Mouse (Mus musculus) liver, postnatal 0 days (tissue): ENCODE results near the gene Fbxo3. TPM values are rescaled to one million over a fixed set of nuclear protein-coding genes. Genes with fewer than 3 reads are reported as not detected.
"Not testable (repeated sequence)": the region's sequence is repeated elsewhere in the genome, so short reads cannot be mapped to it uniquely, and the experiment has no call there.

ENCODE experiments used
- ATAC-seq: fragments of 200-750 bp; cut with Nextera tagmentation; 2 replicates; pipeline ENCODE4 v1.8.0; 2017; ENCODE audit warnings: mild to moderate bottlenecking, moderate library complexity
- DNase-seq: peaks from one replicate; pipeline ENCODE4 v3.0.0-alpha.2; 2016
- H3K27ac ChIP-seq: fragments of 300-500 bp; sonication (generic); 2 replicates; pipeline ENCODE4 v1.5.1; 2014; ENCODE audit warnings: antibody characterized with exemption, moderate library complexity, mild to moderate bottlenecking, low read depth
- H3K27me3 ChIP-seq: fragments of 300-500 bp; sonication (generic); 2 replicates; pipeline ENCODE4 v1.6.1; 2014; ENCODE audit warnings: low read length, control low read depth, mixed read lengths; ENCODE audit not compliant: insufficient read depth
- H3K36me3 ChIP-seq: fragments of 300-500 bp; sonication (generic); replicated peaks from 2 replicates; pipeline ENCODE4 v1.6.1; 2014; ENCODE audit warnings: mild to moderate bottlenecking, control low read depth, low read length, moderate library complexity, mixed read lengths; ENCODE audit not compliant: insufficient read depth
- H3K4me1 ChIP-seq: fragments of 300-500 bp; sonication (generic); 2 replicates; pipeline ENCODE4 v1.6.1; 2014; ENCODE audit warnings: antibody characterized with exemption, mild to moderate bottlenecking, control low read depth; ENCODE audit not compliant: insufficient read depth
- H3K4me2 ChIP-seq: fragments of 300-500 bp; sonication (generic); 2 replicates; pipeline ENCODE4 v1.6.1; 2014; ENCODE audit warnings: low read depth, mild to moderate bottlenecking, low read length, moderate library complexity, mixed read lengths
- H3K4me3 ChIP-seq: fragments of 300-500 bp; sonication (generic); 2 replicates; pipeline ENCODE4 v1.5.1; 2014; ENCODE audit warnings: low read depth, low read length
- H3K9ac ChIP-seq: fragments of 300-500 bp; sonication (generic); replicated peaks from 2 replicates; pipeline ENCODE4 v1.6.1; 2014; ENCODE audit warnings: mild to moderate bottlenecking, moderate library complexity
- H3K9me3 ChIP-seq: fragments of 300-500 bp; sonication (generic); 2 replicates; pipeline ENCODE4 v1.6.1; 2016; ENCODE audit warnings: mild to moderate bottlenecking, control low read depth, low read length, mixed read lengths
- CTCF ChIP-seq: sonication (generic); IDR thresholded peaks from 2 replicates; pipeline ENCODE4 v1.5.1; 2016; ENCODE audit warnings: antibody characterized with exemption, low read depth
- EP300 ChIP-seq: IDR thresholded peaks from 2 replicates; pipeline ENCODE4 v1.6.1; 2016; ENCODE audit warnings: antibody characterized with exemption, low read depth, mild to moderate bottlenecking
- WGBS: fragments of 180-500 bp; shearing (Covaris S2); extraction: QIAGEN DNeasy Blood & Tissue Kit; methylation state at CpG from one replicate; pipeline ENCODE4 v1.1.7; 2014; ENCODE audit not compliant: insufficient replicate concordance; 5-methylcytosine and 5-hydroxymethylcytosine counted together
- polyA plus RNA-seq: library from polyadenylated mRNA; unstranded; fragments of >200 nt; fragmentation: Nextera tagmentation; extraction: Ambion mirVana; gene quantifications from 2 replicates; pipeline ENCODE4 v1.2.1, GENCODE M21; 2015

Gene Fbxo3
- 41.6 and 41.9 TPM in 2 replicates for polyA plus RNA-seq

DNA sequence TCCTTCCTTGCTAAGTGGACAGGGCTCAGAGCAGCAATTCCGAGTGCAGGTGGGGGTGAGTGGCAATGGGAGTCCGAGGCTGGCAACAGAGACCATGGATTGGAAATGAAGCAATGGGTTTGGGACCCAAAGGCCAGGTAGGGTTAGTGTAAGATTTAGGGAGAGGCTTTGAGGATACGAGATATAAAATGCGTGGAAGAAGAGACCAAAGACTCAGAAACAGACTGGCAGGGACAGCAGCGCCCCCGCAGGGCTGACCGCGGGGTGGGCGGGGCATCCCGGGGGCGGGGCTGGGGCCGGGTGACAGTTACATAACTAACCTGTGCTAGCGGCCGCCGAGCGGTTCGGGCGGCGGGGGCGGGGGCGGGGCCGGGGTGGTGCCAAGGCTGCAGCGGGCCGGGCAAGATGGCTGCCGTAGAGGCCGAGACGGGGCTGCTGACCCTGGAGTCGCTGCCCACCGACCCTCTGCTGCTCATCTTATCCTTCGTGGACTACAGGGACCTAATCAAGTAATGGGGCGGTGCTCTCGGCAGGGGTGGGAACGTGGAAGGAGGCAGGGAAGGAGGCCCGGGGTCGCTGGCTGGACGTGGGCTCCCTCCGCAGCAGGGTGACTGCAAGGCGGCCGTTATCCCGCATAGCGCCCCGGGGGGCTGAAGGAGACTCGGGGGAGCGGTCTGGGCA lies at the start of gene Fbxo3:
Gene Fbxo3 (plus strand): TSS at position 264 of the 681 bp plus-strand sequence.
- Histone ChIP-seq H3K36me3 (peaks cover 13% of the 10 kb centered on the region; the same call in 1 of the 2 replicates), H3K27me3 (no peaks in the 10 kb centered on the region), H3K4me2 (peak within 1 kb of the TSS; percentile 84), H3K9ac (peak within 1 kb of the TSS; percentile 98), H3K9me3 (no peaks in the 10 kb centered on the region), H3K27ac (peak within 1 kb of the TSS; percentile 91), H3K4me3 (peak within 1 kb of the TSS; percentile 97), H3K4me1 (peaks cover 19% of the 10 kb centered on the region)
- TF ChIP-seq EP300 = no peak
- peak; percentile 59 for TF ChIP-seq CTCF
- DNase-seq (peak; percentile 97), ATAC-seq (peak; percentile 94)
- WGBS = 1% methylated on average over 40 of the region's 44 CpGs

GRCm38 (mm10) chr2:103982250-103982649 lies 45.3 kb upstream of the Fbxo3 start:
- no peaks in the 10 kb centered on the region for H3K27me3 ChIP-seq
- H3K36me3 ChIP-seq = peaks cover 51% of the 10 kb centered on the region
- H3K27ac ChIP-seq = no peak overlapping the region
- H3K4me1 ChIP-seq = no peaks in the 10 kb centered on the region
- no peak overlapping the region for H3K4me2 ChIP-seq
- peak; percentile 86 for DNase-seq
- H3K9me3 ChIP-seq = no peaks in the 10 kb centered on the region
- peak; percentile 92 for TF ChIP-seq CTCF
- TF ChIP-seq EP300 = no peak
- no peak overlapping the region for H3K9ac ChIP-seq
- H3K4me3 ChIP-seq = no peak overlapping the region
- peak; percentile 66; the same call in 1 of the 2 replicates for ATAC-seq
- WGBS = 14% methylated on average over 5 of the region's 5 CpGs

GRCm38 (mm10) chr2:103983146-103983545 lies 44.4 kb upstream of the Fbxo3 start:
- Histone ChIP-seq H3K4me1 (0 out of 2 replicates have a peak, but pooled peaks cover 3% of the 10 kb centered on the region), H3K27me3 (no peaks in the 10 kb centered on the region), H3K4me2 (no peak overlapping the region), H3K9ac (no peak overlapping the region), H3K9me3 (no peaks in the 10 kb centered on the region), H3K36me3 (peaks cover 49% of the 10 kb centered on the region), H3K4me3 (no peak overlapping the region), H3K27ac (no peak overlapping the region)
- DNase-seq (no peak), ATAC-seq (no peak)
- 93% methylated on average over 10 of the region's 10 CpGs for WGBS
- TF ChIP-seq EP300 (no peak), CTCF (no peak)

DNA sequence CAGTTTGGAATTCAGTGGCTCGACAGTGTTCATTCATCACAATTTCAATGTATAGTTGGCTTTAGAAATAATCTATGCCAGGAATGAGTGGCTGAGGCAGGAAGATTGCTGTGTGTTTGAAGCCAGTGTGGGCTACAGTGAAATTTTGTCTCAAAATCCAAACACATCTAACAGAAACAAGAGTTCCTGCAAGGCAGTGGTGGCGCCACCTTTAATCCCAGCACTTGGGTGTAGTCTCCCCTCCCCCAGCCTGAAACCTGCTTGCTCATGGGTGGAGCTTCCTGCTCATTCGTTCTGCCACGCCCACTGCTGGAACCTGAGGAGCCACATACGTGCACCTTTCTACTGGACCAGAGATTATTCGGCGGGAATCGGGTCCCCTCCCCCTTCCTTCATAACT lies 39.9 kb upstream of the Fbxo3 start:
- 61% methylated on average over 6 of the region's 8 CpGs for WGBS
- DNase-seq, H3K36me3 ChIP-seq, ATAC-seq, H3K9ac ChIP-seq, H3K9me3 ChIP-seq, H3K4me2 ChIP-seq, H3K27ac ChIP-seq, H3K4me1 ChIP-seq, H3K4me3 ChIP-seq, H3K27me3 ChIP-seq: not testable (repeated sequence)

DNA sequence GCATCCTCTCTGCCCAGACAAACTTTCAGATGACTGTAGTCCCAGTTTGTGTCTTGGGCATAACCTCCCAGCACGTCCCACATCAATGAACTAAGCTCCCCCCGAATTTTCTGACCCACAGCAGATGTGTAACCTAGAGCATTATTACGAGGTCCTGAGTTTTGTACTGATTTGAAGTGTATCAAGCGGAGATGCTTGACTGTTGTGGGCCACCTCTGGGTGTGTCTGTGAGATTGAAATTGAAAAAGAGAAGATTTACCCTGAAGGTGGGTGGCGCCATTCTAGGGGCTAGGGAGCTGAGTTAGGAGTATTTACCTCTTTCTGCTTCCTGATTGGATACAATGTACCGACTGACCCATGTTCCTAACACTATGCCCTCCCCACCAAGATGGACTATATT lies 37.8 kb upstream of the Fbxo3 start:
- Histone ChIP-seq H3K27ac (no peak overlapping the region), H3K4me1 (0 out of 2 replicates have a peak, but pooled peaks cover 3% of the 10 kb centered on the region), H3K36me3 (no peaks in the 10 kb centered on the region), H3K27me3 (no peaks in the 10 kb centered on the region), H3K4me3 (no peak overlapping the region), H3K9ac (no peak overlapping the region), H3K4me2 (no peak overlapping the region), H3K9me3 (no peaks in the 10 kb centered on the region)
- 81% methylated on average over 6 of the region's 6 CpGs for WGBS
- no peak for ATAC-seq
- no peak for DNase-seq
- TF ChIP-seq EP300 (no peak), CTCF (no peak)

- no peak for DNase-seq
- Histone ChIP-seq H3K9me3 (no peaks in the 10 kb centered on the region), H3K27me3 (no peaks in the 10 kb centered on the region), H3K4me2 (no peak overlapping the region), H3K36me3 (no peaks in the 10 kb centered on the region), H3K4me1 (0 out of 2 replicates have a peak, but pooled peaks cover 3% of the 10 kb centered on the region), H3K4me3 (no peak overlapping the region), H3K27ac (no peak overlapping the region), H3K9ac (no peak overlapping the region)
- TF ChIP-seq EP300 (no peak), CTCF (peak; percentile 52)
- ATAC-seq = no peak
Measured at GRCm38 (mm10) chr2:103991303-103991702, 36.2 kb upstream of the Fbxo3 start.
